Mouse (Mus musculus) E14TG2a.4 (cell line): ENCODE data around the gene Pold2.
"Not testable (repeated sequence)": the region's sequence is repeated elsewhere in the genome, so short reads cannot be mapped to it uniquely, and the experiment has no call there.

ENCODE experiments used
- H3K27me3 ChIP-seq: 2 replicates; pipeline ENCODE4 v1.6.1; 2014; ENCODE audit warnings: low read length, control low read depth; ENCODE audit not compliant: insufficient read depth
- H3K36me3 ChIP-seq: 2 replicates; pipeline ENCODE4 v1.6.1; 2014; ENCODE audit warnings: low read length, control low read depth; ENCODE audit not compliant: insufficient read depth
- H3K4me1 ChIP-seq: replicated peaks from 2 replicates; pipeline ENCODE4 v1.6.1; 2014; ENCODE audit warnings: low read depth, low read length, control low read depth
- H3K4me3 ChIP-seq: replicated peaks from 2 replicates; pipeline ENCODE4 v1.5.1; 2014; ENCODE audit warnings: mild to moderate bottlenecking, low read length
- H3K9me3 ChIP-seq: 2 replicates; pipeline ENCODE4 v1.6.1; 2014; ENCODE audit warnings: low read length, control low read depth
- CTCF ChIP-seq: conservative IDR thresholded peaks from 2 replicates; pipeline ENCODE4 v1.5.1; 2014; ENCODE audit warnings: low read length
- NANOG ChIP-seq: IDR thresholded peaks from 2 replicates; pipeline ENCODE4 v1.6.1; 2014; ENCODE audit warnings: borderline replicate concordance, low read length, mixed read lengths
- POU5F1 ChIP-seq: IDR thresholded peaks from 2 replicates; pipeline ENCODE4 v1.6.1; 2014; ENCODE audit warnings: low read length, borderline replicate concordance

Pold2 gene

DNA sequence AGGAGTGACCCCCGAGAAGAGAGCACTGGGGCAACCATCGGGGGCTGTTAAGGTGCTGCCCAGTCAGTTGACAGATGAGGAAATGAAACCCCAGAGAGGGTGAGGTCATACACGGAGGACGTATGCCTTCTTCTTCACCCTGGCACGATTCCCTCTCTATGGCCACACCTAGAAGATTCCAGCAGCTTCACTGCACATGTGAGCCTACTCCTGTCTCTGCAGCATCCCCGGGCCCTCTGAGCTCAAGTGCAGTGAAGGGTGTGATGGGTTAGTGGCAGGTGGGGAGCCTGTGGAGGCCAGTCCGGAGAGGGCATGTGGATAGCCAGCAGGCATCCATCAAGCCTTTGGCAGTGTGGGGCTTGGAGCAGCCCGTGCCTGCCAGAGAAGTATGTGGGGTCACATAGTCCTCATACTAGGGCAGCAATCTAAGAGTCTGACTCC, 14.1 kb upstream of the Pold2 start:
- H3K36me3 ChIP-seq, result no peaks in the 10 kb centered on the region
- TF ChIP-seq NANOG (no peak), CTCF (no peak), POU5F1 (no peak)
- no peaks in the 10 kb centered on the region for H3K9me3 ChIP-seq
- peaks cover 26% of the 10 kb centered on the region for H3K4me1 ChIP-seq
- no peak overlapping the region for H3K4me3 ChIP-seq
- H3K27me3 ChIP-seq, result peaks cover 40% of the 10 kb centered on the region

GRCm38 (mm10) chr11:5888563-5888962, 10.5 kb upstream of the Pold2 start:
- H3K9me3 ChIP-seq, H3K4me3 ChIP-seq, H3K36me3 ChIP-seq: not testable (repeated sequence)
- Histone ChIP-seq H3K27me3 (peaks cover 15% of the 10 kb centered on the region; the same call in 1 of the 2 replicates), H3K4me1 (peaks cover 33% of the 10 kb centered on the region)

GRCm38 (mm10) chr11:5887250-5887649, 9.2 kb upstream of the Pold2 start:
- no peak for TF ChIP-seq POU5F1
- TF ChIP-seq NANOG, result peak; percentile 82
- Histone ChIP-seq H3K27me3 (peaks cover 9% of the 10 kb centered on the region; the same call in 1 of the 2 replicates), H3K9me3 (no peaks in the 10 kb centered on the region), H3K36me3 (no peaks in the 10 kb centered on the region), H3K4me3 (peak overlapping the region; percentile 54), H3K4me1 (peaks cover 38% of the 10 kb centered on the region)

DNA sequence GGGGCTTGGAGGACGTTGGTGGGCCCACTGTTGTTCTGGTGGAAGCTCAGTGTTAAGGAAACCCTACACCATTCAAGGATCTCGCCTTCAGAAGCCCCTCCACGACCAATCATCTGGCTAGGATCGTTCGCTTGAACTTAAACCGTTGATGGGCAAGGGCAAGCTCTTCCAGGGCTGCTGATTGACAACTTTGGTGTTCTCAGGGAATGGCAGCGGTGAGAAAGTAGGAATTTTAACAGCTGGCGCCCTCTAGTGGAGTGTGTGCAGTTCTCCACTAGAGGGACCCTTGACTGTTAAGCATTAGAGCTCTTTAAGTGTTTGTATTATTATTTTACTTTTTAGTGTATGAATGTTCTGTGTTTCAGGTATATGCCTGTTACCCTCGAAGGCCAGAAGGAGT, 8.1 kb upstream of the Pold2 start:
- no peak for TF ChIP-seq POU5F1
- TF ChIP-seq NANOG, result no peak
- TF ChIP-seq CTCF, result peak; percentile 80
- H3K36me3 ChIP-seq, result no peaks in the 10 kb centered on the region
- no peaks in the 10 kb centered on the region for H3K9me3 ChIP-seq
- 0 out of 2 replicates have a peak, but pooled peaks cover 6% of the 10 kb centered on the region for H3K27me3 ChIP-seq
- H3K4me1 ChIP-seq, result peaks cover 38% of the 10 kb centered on the region
- no peak overlapping the region for H3K4me3 ChIP-seq

GRCm38 (mm10) chr11:5882518-5882917, 4.4 kb upstream of the Pold2 start:
- Histone ChIP-seq H3K36me3 (no peaks in the 10 kb centered on the region), H3K4me1 (peaks cover 58% of the 10 kb centered on the region)

GRCm38 (mm10) chr11:5879905-5880304, 1.8 kb upstream of the Pold2 start:
- Histone ChIP-seq H3K27me3 (no peaks in the 10 kb centered on the region), H3K36me3 (peaks cover 21% of the 10 kb centered on the region), H3K9me3 (no peaks in the 10 kb centered on the region), H3K4me1 (peaks cover 64% of the 10 kb centered on the region), H3K4me3 (0 out of 2 replicates have a peak overlapping the region, but pooled peaks have one; percentile 85)
- TF ChIP-seq POU5F1 (no peak), CTCF (peak; percentile 93)

More at GRCm38 (mm10) chr11:5882518-5882917, 4.4 kb upstream of the Pold2 start:
- H3K4me3 ChIP-seq, result no peak overlapping the region
- no peaks in the 10 kb centered on the region for H3K9me3 ChIP-seq
- TF ChIP-seq NANOG (no peak), CTCF (no peak), POU5F1 (no peak)
- H3K27me3 ChIP-seq, result no peaks in the 10 kb centered on the region

DNA sequence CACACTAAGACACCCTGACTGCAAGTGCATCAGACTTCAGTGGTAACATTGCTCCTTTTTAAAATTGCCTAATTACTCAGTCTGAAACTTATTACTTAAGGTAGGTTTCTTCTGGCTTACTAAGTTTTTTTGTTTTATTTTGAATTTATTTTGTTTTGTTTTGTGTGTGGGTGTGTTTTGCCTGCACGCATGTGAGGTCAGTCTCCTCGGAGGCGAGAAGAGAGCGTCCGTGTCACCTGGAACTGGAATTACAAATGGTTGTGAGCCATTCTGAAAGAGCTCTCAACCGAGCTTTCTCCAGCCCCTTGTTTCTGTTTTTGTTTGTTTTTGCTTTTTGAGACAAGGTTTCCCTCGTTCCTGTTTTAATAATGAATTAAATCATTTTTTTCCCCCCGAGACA, 569 bp upstream of the Pold2 start:
- H3K27me3 ChIP-seq, result no peaks in the 10 kb centered on the region
- H3K4me3 ChIP-seq, result peak overlapping the region; percentile 85
- TF ChIP-seq NANOG (no peak), POU5F1 (no peak), CTCF (no peak)
- peaks cover 70% of the 10 kb centered on the region for H3K4me1 ChIP-seq
- no peaks in the 10 kb centered on the region for H3K9me3 ChIP-seq
- H3K36me3 ChIP-seq, result peaks cover 33% of the 10 kb centered on the region

- Histone ChIP-seq H3K36me3 (peaks cover 46% of the 10 kb centered on the region), H3K27me3 (no peaks in the 10 kb centered on the region)
- TF ChIP-seq POU5F1 (no peak), CTCF (no peak), NANOG (no peak)
Measured at GRCm38 (mm10) chr11:5877421-5877820, 671 bp downstream of the Pold2 start.

GRCm38 (mm10) chr11:5873192-5873591, 4.9 kb downstream of the Pold2 start:
- Histone ChIP-seq H3K9me3 (no peaks in the 10 kb centered on the region), H3K27me3 (no peaks in the 10 kb centered on the region), H3K36me3 (peaks cover 88% of the 10 kb centered on the region), H3K4me3 (peak overlapping the region; percentile 32; the same call in 1 of the 2 replicates), H3K4me1 (peaks cover 68% of the 10 kb centered on the region)
- TF ChIP-seq POU5F1 (no peak), NANOG (no peak)

More at GRCm38 (mm10) chr11:5877421-5877820, 671 bp downstream of the Pold2 start:
- Histone ChIP-seq H3K4me3 (peak overlapping the region; percentile 85), H3K9me3 (no peaks in the 10 kb centered on the region), H3K4me1 (peaks cover 70% of the 10 kb centered on the region)
